Mouse (Mus musculus) cerebral cortex, adult 2 months (tissue): ENCODE data around the gene Tbcel.

ENCODE experiments used
- WGBS: fragments of 180-500 bp; shearing (Covaris S2); methylation state at CpG from one replicate; pipeline ENCODE4 v1.1.7; 2018; 5-methylcytosine and 5-hydroxymethylcytosine counted together

Tbcel gene

DNA sequence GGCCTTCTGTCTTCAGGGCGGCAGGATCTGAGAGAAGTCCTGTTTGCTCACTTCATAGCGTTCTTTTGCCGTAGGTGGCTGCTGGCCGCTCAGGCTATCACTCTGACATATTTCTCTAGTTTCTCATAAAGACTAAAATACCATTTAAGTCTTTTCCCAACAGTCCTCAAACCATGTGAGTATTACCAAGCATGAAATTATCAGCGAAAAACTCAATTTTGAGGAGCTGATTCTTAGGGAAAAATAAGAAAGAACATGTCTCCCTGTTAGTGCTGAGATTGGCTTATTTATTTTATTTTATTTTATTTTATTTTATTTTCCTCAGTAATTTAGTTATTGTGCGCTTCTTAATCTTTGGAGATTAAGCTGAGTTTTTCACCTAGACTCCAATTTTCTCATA, at the start of gene Tbcel:
Tbcel (minus strand) TSS at position 101 of the 400 bp plus-strand sequence.
- WGBS: 96% methylated on average over 6 of the region's 6 CpGs

DNA sequence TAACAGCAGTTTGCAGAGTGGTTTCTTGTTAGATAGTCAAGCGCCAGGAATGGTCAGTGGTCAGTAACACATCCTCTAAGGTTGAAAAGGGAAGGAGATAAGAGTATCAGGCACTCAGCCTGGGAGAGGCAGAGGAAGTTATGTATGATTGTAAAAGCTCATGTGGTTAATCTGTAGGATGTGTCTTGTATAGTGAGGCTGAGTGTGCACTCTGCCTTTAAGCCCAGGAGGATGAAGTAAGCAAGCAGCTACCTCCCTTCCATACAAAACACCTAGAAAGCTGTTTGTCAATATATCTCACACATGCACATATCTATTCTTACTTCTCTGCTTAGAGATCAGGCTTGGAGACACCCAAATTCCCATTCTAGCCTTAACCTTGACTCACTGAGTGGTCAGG, 47.6 kb upstream of the Tbcel start:
- WGBS: 91% methylated on average over 1 of the region's 1 CpGs

DNA sequence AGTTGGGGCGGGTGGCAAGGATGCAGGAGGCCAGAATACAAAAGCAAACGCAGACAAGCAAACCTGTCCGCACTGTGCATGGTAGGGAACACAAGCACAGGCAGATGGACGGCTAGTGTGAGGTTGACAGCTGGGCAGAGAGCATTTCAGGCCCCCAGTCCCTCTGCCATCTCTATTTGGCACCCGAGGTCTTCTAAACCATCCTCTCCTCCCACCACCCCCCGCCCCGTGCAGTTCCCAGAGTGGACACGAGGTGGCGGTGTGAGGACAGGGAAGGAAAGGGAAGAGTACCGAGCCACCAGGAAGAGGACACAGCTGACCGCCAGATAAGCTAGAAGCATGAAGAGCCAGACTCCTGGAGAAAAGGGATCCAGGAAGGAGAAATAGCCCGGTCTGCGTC, 42.5 kb upstream of the Tbcel start:
- WGBS: 9% methylated on average over 13 of the region's 13 CpGs

DNA sequence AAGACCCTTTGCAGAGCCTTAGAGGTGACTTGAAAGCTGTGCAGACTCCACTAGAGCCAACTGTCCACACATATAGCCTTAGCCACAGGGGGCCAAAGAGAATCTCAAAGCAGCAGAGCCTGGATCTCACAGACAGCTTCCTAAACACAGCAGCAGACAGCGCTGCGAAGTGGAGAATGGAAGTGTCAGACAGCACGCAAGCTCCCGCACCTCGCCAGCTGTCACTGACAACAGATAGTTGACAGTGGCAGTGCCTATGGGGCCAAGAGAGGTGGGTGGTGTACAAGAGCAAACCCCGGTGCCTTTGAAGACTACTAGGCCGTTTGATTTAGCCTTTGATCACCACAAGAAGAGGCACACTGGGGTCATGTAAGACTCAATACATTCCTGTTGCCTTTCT, 41.4 kb upstream of the Tbcel start:
- 60% methylated on average over 7 of the region's 7 CpGs for WGBS

DNA sequence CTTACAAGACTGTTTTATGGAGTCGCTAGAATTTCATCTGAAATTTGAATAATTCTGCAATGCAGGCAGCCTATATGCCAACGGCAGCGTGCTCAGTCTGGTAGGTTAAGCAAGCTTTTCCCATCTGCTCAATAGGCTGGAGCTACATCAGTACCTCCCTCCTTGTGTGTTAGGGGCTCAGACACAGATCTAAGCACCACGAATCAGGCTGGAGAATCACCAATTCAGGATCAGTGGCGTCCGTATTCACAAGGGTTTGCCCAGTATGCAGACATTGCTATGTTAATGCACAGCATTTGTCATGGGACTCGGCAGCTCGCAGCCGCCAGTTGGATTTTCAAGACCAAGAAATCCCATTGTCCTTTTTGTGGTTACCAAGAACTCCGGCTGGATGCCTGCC, 36.9 kb upstream of the Tbcel start:
- 54% methylated on average over 10 of the region's 10 CpGs for WGBS

GRCm38 (mm10) chr9:42533491-42533890, 25.9 kb upstream of the Tbcel start:
- WGBS: 88% methylated on average over 8 of the region's 8 CpGs

- 53% methylated on average over 6 of the region's 6 CpGs for WGBS
Observed at GRCm38 (mm10) chr9:42533041-42533440, 25.4 kb upstream of the Tbcel start.

DNA sequence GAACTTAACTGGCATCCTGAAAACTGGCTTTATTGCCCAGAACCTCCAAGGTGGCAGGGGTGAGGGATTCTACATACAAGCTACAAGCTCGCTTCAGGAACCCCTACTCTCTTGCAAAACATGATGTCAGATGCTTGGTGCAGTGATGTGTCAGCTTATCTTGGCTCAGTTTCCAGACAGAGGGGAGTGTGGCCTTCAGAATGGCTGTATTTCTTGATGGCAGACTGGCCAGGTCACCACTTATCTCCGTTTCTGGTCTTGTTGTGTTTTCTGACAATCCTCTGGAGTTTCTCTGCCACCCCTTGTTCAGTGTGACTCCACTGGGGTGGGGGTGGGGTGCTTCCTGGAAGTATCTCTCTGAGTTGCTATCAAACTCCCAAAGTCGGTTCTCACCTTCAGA, 24.3 kb upstream of the Tbcel start:
- 75% methylated on average over 3 of the region's 3 CpGs for WGBS

- WGBS: 42% methylated on average over 7 of the region's 7 CpGs
Observed at GRCm38 (mm10) chr9:42530221-42531152, 22.9 kb upstream of the Tbcel start.

GRCm38 (mm10) chr9:42520587-42521084, 13.0 kb upstream of the Tbcel start:
- 23% methylated on average over 36 of the region's 36 CpGs for WGBS

- 38% methylated on average over 14 of the region's 14 CpGs for WGBS
Observed at GRCm38 (mm10) chr9:42518163-42518562, 10.6 kb upstream of the Tbcel start.

DNA sequence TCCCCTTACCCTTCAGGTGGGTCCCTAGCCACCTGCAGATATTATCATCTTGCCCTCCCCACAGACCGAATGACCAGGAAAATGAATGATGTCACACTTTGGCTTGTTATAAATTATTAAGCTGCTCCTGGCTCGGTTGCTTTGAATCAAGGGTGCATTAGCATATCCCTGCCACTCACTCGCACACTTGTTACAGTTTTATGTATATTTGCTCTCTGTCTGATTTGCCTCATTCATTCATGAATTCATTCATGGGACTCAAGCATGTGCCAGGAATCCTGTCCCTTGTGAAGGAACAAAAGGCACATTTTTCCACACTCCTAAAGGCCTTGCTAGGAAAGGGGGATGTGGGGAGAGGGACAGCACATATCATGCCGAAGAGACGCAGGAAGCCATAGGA, 5.5 kb upstream of the Tbcel start:
- WGBS: 66% methylated on average over 5 of the region's 5 CpGs

- 88% methylated on average over 4 of the region's 4 CpGs for WGBS
Observed at GRCm38 (mm10) chr9:42512312-42512711, 4.7 kb upstream of the Tbcel start.

DNA sequence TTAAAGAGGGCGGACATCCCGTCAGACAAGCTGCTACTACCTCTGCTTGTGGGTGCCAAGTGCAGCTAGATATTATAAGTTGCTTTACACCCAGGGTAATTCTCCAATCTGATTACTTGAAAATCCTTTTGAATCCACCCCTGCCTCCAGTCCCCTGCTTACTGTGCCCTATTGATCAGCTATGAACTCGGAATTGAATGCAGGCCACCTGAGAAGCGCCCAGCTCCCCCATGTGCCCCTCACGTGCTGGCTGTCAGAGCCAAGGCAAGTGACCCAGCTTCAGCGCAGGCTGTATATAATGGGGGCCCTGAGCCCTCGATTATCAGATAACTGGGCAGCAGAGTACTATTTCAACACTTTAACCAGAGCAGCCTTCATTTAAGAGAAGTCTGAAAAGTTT, 626 bp upstream of the Tbcel start:
- 82% methylated on average over 7 of the region's 7 CpGs for WGBS

DNA sequence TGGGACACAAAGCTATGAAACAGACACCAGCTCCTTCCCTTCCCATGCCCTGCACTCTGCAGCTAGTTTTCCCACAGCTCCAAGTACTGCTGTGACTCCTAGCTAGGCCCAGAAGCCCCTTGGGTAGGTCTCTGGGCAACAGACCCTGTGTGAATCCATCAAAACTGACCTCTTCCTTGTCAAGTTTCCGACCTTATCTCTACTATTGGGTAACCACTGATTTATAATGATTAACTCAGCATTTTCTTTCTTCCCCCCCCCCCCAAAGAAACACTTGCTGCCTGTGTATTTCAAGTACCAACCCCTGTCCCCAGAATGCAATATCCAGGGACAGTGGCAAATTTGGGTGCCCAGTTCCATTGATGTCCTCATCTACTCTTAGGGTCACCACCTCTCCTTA, 587 bp downstream of the Tbcel start:
- 78% methylated on average over 1 of the region's 1 CpGs for WGBS

DNA sequence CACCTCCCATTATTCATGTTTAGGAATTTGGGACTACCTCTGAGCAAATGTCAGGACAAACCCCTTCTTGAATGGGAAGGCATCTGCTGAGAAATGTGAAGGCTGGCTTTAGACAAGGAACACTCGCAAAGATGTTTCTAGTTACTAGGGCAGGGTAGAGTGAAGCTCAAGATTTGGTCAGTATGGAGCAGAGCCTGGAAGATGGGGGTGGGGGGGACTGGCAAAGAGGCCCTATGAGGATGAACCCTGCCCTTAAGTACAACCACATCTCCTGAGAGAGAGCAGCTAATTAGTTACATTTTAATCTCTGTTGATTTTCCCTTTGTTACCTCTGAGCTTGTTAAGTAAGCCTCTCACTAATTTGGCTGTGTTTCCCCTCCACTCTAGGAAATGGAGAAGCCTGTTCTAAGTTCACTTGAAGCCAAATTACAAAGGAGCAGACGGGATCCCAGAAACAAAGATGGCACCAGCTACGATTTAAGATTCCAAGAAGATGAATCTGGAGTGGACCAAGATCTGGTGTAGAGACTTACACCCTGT, 2.6 kb downstream of the Tbcel start:
- 74% methylated on average over 3 of the region's 3 CpGs for WGBS

- 68% methylated on average over 11 of the region's 11 CpGs for WGBS
Observed at GRCm38 (mm10) chr9:42504559-42504958, 3.0 kb downstream of the Tbcel start.

DNA sequence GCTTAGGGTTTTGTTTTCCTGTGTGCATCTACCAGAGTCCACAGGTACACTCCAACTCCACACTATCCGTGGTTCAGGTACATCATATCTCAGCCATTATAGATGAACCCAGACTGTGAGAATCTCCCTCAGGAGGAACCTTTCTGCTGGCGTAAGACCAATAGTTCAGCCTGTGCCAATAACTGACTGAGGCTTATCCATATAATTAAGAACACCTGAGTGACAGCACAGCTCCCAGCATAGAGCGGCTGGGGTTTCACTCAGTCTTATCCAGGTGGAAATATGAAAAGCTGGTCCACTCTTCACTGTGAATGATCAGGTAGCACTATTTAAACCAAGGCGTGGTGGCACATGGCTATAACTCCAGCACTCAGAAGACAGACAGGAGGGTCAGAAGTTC, 3.9 kb downstream of the Tbcel start:
- WGBS: 86% methylated on average over 4 of the region's 4 CpGs

- WGBS: 92% methylated on average over 2 of the region's 2 CpGs
Observed at GRCm38 (mm10) chr9:42496296-42496695, 11.3 kb downstream of the Tbcel start.

- 58% methylated on average over 9 of the region's 9 CpGs for WGBS
Observed at GRCm38 (mm10) chr9:42491780-42492179, 15.8 kb downstream of the Tbcel start.

GRCm38 (mm10) chr9:42490589-42491382, 16.8 kb downstream of the Tbcel start:
- WGBS: 66% methylated on average over 16 of the region's 16 CpGs

DNA sequence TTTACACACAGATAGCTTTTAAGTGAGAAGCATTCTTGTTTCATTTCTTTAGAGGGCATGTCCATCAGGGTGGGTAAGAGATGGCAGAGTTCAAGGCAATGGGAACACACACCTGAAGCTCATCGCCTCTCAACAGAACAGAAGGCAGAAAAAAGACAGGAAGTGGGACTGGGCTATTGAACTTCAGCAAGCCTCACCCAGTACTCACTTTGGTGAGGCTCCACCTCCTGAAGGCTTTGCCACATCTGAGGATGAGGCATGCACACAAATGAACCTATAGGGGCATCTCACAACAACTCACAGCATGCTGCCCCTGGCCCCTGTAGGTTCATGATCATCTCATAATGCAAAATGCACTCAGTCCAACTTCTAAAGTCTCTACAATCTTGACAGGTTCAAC, 19.5 kb downstream of the Tbcel start:
- 100% methylated on average over 1 of the region's 1 CpGs for WGBS
